Mouse (Mus musculus) right cerebral cortex, postnatal 25 days (tissue): ENCODE data around the gene Psmd11.
A peak's percentile ranks its signal among the peaks of the same experiment; 100 is the strongest.

ENCODE experiments used
- DNase-seq: peaks from one replicate; pipeline ENCODE4 v3.0.0; 2022

Psmd11 gene

GRCm38 (mm10) chr11:80483536-80484067 is 55.2 kb downstream of the Psmd11 start:
- no peak for DNase-seq

- peak; percentile 87 for DNase-seq
These were observed 55.9 kb downstream of the Psmd11 start for GRCm38 (mm10) chr11:80484191-80484791.

- peak; percentile 67 for DNase-seq
These were observed 56.7 kb downstream of the Psmd11 start for GRCm38 (mm10) chr11:80485120-80485551.

GRCm38 (mm10) chr11:80485622-80486206 is 57.3 kb downstream of the Psmd11 start:
- peak; percentile 42 for DNase-seq

GRCm38 (mm10) chr11:80487904-80488587 is 59.6 kb downstream of the Psmd11 start:
- DNase-seq, result peak; percentile 57

- DNase-seq, result peak; percentile 52
These were observed 60.9 kb downstream of the Psmd11 start for GRCm38 (mm10) chr11:80489172-80489881.

DNA sequence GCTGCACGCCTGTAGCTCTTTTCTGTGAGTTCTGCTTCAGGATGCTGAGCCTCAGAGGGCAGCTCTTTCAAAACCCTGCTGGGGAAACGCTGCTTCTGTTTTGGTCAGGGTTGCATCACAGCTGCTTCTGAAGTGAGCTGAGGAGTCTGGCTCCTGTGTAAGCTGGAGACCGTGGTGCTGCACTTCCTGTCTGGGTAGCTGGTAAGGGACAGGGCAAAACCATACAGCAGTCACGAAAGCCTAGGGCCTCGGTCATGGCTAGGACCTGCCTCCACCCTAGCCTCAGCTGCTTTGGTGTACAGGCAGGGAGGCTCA is 61.4 kb downstream of the Psmd11 start:
- no peak for DNase-seq

DNA sequence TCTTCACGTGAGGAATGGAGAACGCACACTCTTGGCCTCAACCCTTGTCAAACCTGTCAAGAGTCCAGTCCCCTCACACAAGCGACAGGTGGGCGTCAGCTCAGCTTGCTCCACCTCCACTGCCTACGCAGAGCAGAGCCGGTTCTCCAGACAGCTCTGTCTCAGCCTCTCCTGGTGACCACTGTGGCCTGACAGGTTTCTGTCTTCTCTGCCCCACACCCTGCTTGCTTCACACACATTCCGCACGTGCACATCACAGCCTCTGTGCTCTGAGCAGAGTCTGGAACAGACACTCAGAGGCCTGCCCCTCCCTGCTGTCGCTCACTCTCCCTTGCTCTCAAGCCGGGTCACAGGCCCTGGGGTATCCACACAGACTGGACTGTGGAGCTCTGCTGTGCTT is 62.4 kb downstream of the Psmd11 start:
- DNase-seq, result no peak

DNA sequence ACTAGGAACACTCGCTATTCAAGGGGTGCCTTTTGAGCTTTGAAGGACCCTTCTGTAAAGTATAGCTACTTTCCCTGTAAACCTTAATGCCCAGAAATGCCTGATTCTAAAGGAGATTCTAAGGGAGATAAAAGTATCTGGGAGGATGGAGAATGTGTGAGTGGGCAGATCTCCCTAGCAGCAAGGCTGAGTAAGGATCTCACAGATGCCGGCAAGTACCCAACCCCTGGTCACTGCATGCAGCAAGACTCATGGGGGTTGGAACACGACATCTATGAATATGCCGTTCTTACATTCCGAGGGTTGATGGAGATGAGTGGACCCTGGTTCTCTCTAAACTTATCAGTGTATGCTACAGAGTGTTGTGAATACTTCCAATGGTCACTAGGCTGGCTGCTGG is 64.8 kb downstream of the Psmd11 start:
- DNase-seq, result no peak

DNA sequence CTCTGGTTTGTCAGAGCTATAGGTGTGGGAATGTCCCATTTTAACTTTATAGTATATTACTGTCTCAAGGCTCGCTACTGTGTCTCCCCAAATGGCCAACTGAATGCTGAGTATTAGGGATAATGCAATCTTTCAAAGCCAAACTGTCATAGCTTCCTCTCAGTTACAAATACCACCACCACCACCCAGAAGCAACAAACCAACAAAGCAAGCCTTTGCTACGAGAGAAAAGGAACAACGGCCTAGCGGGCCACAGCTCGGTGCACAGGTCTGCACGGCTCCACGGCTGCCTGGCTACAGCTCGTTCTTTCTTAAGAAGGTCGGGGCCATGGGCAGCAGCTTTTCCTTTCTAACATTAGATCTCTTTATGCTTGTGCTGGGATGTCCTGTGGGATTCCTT is 66.4 kb downstream of the Psmd11 start:
- no peak for DNase-seq

DNA sequence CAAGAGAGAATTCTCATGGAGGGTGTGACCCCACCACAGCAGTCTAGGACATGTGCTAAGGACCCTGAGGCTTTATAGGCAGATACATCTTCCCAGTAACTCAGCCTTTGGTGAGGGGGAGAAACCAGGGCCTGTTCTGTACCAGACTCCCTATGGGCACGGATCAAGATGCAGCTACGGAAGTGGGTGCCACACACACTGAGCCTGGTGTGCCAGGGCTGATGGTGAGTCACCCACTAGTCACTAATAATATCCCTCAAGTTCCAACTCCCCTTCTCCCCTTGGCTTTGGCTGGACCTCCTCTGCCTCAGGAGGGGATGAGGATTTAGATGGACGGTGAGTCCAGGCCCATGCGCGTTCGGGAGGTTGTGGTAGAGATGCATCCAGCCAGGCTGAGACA is 67.6 kb downstream of the Psmd11 start:
- peak; percentile 10 for DNase-seq

GRCm38 (mm10) chr11:80496640-80497039 is 68.2 kb downstream of the Psmd11 start:
- DNase-seq, result peak; percentile 4

GRCm38 (mm10) chr11:80497225-80497919 is 69.0 kb downstream of the Psmd11 start:
- no peak for DNase-seq

GRCm38 (mm10) chr11:80498328-80499070 is 70.1 kb downstream of the Psmd11 start:
- DNase-seq, result no peak

DNA sequence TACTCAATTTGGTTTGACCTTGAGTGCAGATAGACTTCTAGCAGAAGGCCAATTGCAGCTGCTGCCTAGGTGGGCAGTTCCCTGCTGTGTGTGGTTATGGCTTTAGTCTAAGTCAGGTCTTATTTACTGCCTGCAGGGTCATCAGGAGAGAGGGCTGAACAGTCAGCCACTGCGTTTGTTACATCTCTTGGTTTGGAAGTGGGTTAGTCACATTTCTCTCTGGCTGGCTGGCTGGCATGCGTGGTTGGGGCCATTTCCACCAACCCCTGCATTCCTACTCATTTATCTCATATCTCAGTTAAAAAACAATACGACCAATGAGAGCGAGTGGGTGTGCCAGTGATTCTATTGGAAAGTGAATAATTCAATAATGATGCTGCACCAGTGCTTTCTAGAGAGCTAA is 71.1 kb downstream of the Psmd11 start:
- DNase-seq, result no peak

DNA sequence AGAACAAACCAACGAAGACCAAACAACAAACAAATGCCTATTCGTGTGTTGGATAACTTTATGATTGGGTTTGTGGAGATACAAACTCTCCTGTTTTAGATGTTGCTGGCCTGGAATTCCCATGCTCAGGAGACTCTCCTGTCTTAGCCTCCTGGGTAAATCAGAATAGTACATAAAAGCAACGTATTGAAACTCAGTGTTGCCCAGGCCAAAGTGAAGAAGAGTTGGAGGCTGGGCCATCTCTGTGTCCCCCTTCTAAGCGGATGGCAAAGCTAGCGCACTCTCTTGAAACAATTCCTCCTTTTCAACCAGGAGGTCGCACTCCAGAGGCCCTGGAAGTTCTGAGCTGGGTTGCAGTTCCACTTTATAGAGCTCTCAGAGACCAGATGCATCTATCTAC is 74.9 kb downstream of the Psmd11 start:
- DNase-seq, result no peak

DNA sequence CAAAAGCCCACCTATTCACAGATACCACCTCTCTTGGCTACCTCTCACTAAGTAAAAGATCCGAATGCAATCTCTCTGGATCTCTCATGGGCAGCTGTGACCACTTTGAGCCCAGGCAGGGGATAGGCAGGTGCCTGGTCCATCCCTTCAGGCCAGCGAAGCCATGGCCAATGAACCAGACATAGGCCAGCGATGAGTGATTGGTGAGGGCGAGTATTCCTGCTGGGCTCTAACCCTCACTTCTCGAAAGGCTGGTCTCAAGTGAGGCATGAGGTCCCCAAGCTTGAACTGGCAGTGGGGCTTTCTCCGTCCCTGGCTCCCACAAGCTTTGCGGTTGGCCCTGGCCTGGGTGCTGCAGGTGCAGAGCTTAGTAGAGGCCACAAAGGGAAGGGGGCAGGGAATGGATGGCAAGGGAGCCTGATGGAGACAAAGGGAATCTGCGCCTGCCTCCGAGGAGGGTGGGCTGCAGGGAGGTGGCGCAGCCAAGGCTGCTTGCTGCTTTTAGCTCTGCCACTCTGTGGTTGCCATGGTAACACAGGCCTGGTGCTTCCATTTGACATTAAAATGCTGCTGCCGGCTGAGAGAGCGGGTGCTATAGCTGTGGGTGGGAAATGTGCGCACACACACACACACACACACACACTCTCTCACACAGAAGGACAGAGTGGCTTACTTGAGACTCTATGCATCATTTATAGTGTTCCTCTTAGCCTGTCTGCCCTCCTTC is 75.5 kb downstream of the Psmd11 start:
- DNase-seq, result peak; percentile 91

GRCm38 (mm10) chr11:80504519-80505385 is 76.3 kb downstream of the Psmd11 start:
- DNase-seq, result no peak

GRCm38 (mm10) chr11:80505581-80505980 is 77.2 kb downstream of the Psmd11 start:
- DNase-seq, result peak; percentile 59

DNA sequence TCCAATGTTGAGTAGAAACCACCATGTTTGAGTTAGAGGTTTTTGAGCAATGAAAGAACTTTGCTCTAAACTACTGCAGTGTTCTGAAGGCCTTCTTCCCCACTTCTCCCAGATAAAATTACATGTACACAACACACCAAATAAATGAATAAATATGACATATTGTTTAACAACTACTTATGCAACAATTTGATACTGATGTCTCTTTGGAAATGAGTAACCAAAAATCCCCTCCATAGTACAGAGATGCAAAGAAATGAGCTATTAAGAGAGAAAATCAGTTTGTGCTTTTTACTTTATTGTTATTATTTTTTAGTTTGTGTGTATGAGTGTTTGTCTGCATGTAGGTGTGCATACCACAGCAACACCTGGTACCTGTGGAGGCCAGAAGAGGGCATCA is 78.1 kb downstream of the Psmd11 start:
- DNase-seq, result no peak

DNA sequence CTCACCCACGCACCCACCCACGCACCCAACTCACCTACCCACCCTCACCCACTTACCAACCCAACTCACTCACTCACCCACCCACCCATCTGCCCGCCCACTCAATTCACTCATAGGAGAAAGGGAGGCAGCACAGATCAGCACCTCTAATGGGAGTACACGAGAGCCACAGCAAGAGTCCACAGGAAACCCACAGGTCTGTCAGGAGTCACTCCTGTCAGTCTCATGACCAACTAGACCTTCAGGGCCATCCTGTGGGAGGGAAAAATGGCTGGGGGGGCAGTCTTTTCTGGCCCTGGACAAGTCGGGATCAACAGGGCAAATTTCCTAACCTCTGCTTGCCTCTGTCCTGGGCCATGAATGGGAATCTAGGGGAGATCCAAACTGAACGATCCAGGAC is 79.4 kb downstream of the Psmd11 start:
- DNase-seq, result no peak
